Mouse (Mus musculus): ENCODE measurements around the gene Celf2.

DNA sequence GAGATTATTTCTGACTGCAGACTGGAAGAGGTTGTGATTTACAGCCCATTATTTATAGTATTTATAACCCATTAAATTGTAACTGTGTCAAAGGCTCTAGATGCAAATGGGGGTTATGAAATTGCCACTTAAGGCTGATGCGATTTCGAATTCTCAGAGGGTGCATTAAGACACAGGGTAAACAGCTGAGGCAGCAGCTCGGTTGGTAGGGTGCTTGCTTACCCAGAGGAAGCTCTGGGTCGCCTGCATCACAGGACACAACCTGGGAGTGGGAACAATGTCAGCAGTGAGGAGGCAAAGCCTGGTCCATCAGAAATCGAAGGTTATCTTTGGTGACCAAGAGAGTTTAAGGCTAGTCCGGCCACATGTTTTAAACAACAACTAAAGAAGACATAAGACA is 286.5 kb downstream of the Celf2 start:
- no peak for TF ChIP-seq CTCF (IDR thresholded peaks at IDR 0.05; ENCODE audit: low read depth, low read length)
- TF ChIP-seq POLR2A (IDR thresholded peaks at IDR 0.05; ENCODE audit: borderline replicate concordance, low read depth, low read length) = no peak

Measured in bone marrow macrophage, adult 2 months (primary cell).